Mouse (Mus musculus) CH12.LX (cell line): ENCODE results near the gene Sall1. TPM values are rescaled to one million over a fixed set of nuclear protein-coding genes. Genes with fewer than 3 reads are reported as not detected.

Experiments
- DNase-seq: peaks from one replicate; pipeline ENCODE4 v3.0.0-alpha.2; 2013; ENCODE audit errors: extremely low read depth
- H3K27ac ChIP-seq: 2 replicates; pipeline ENCODE4 v1.5.1; 2012; ENCODE audit warnings: low read depth, mild to moderate bottlenecking, control low read depth, moderate library complexity; ENCODE audit not compliant: insufficient read depth
- H3K27me3 ChIP-seq: replicated peaks from 2 replicates; pipeline ENCODE3; 2012; ENCODE audit warnings: inconsistent platforms
- H3K36me3 ChIP-seq, 2 experiments: replicated peaks in 1 of 2; 2 replicates each; pipeline versions ENCODE3 to v1.6.1; 2012; ENCODE audit warnings: inconsistent platforms in 1 of 2, low read length in 1 of 2, mild to moderate bottlenecking in 1 of 2, mixed read lengths in 1 of 2, moderate library complexity in 1 of 2; ENCODE audit not compliant: control insufficient read depth in 1 of 2, insufficient read depth in 1 of 2
- H3K4me1 ChIP-seq, 2 experiments: 2 replicates each; pipeline ENCODE4 v1.6.1; 2012; ENCODE audit warnings: inconsistent platforms in 1 of 2, moderate library complexity in 1 of 2; ENCODE audit not compliant: insufficient read depth in 2 of 2, control insufficient read depth in 1 of 2
- H3K4me2 ChIP-seq: 2 replicates; pipeline ENCODE4 v1.6.1; 2012; ENCODE audit warnings: low read depth, mild to moderate bottlenecking, control low read depth; ENCODE audit not compliant: poor library complexity, insufficient read depth, severe bottlenecking
- H3K4me3 ChIP-seq, 3 experiments: fragments of 150-350 bp in 1 of 3; sonication (generic) in 1 of 3; replicated peaks in 1 of 3; 2 replicates each; pipeline versions ENCODE3 to v1.5.1; 2011 to 2012; ENCODE audit warnings: low read depth in 2 of 3, low read length in 2 of 3, mild to moderate bottlenecking in 2 of 3, moderate library complexity in 2 of 3, control low read depth in 1 of 3, improper control_type of control experiment in 1 of 3, inconsistent platforms in 1 of 3, mixed read lengths in 1 of 3; ENCODE audit not compliant: poor library complexity in 1 of 3
- H3K79me2 ChIP-seq: replicated peaks from 2 replicates; pipeline ENCODE4 v1.6.1; 2012; ENCODE audit warnings: mild to moderate bottlenecking, moderate library complexity; ENCODE audit not compliant: control insufficient read depth, poor library complexity, insufficient read depth, severe bottlenecking; ENCODE audit errors: extremely low read depth
- H3K9ac ChIP-seq: 2 replicates; pipeline ENCODE4 v1.6.1; 2012; ENCODE audit warnings: low read depth, mild to moderate bottlenecking, control low read depth, moderate library complexity; ENCODE audit not compliant: insufficient read depth
- H3K9me3 ChIP-seq: replicated peaks from 2 replicates; pipeline ENCODE3; 2012; ENCODE audit warnings: low read length, inconsistent platforms, mixed read lengths
- BHLHE40 ChIP-seq: IDR thresholded peaks from 2 replicates; pipeline ENCODE4 v1.6.1; 2011; ENCODE audit warnings: mild to moderate bottlenecking, low read depth, low read length, improper control_type of control experiment
- CHD1 ChIP-seq: IDR thresholded peaks from 2 replicates; pipeline ENCODE4 v1.6.1; 2012; ENCODE audit warnings: low read depth, low read length, improper control_type of control experiment, inconsistent platforms
- CHD2 ChIP-seq: IDR thresholded peaks from 2 replicates; pipeline ENCODE4 v1.6.1; 2011; ENCODE audit warnings: low read length, improper control_type of control experiment
- E2F4 ChIP-seq: IDR thresholded peaks from 2 replicates; pipeline ENCODE4 v1.6.1; 2011; ENCODE audit warnings: low read depth, low read length, improper control_type of control experiment; ENCODE audit not compliant: insufficient replicate concordance
- ELF1 ChIP-seq: IDR thresholded peaks from 2 replicates; pipeline ENCODE4 v1.6.1; 2014; ENCODE audit warnings: low read depth, mild to moderate bottlenecking, inconsistent platforms, low read length, improper control_type of control experiment
- EP300 ChIP-seq: IDR thresholded peaks from 2 replicates; pipeline ENCODE4 v1.6.1; 2011; ENCODE audit warnings: low read length, improper control_type of control experiment
- ETS1 ChIP-seq: conservative IDR thresholded peaks from 2 replicates; pipeline ENCODE4 v1.6.1; 2012; ENCODE audit warnings: low read depth, mild to moderate bottlenecking, inconsistent platforms, low read length, improper control_type of control experiment, moderate library complexity
- HCFC1 ChIP-seq: IDR thresholded peaks from 2 replicates; pipeline ENCODE4 v1.6.1; 2012; ENCODE audit warnings: low read depth, mild to moderate bottlenecking, inconsistent platforms, low read length, improper control_type of control experiment
- IRF4 ChIP-seq: IDR thresholded peaks from 2 replicates; pipeline ENCODE4 v1.6.1; 2014; ENCODE audit warnings: low read depth, mild to moderate bottlenecking, inconsistent platforms, low read length, improper control_type of control experiment
- JUND ChIP-seq: conservative IDR thresholded peaks from 2 replicates; pipeline ENCODE4 v1.6.1; 2011; ENCODE audit warnings: low read depth, low read length, improper control_type of control experiment
- KAT2A ChIP-seq: IDR thresholded peaks from 2 replicates; pipeline ENCODE4 v1.6.1; 2012; ENCODE audit warnings: low read length, improper control_type of control experiment, inconsistent platforms; ENCODE audit not compliant: insufficient replicate concordance
- MAX ChIP-seq: IDR thresholded peaks from 2 replicates; pipeline ENCODE4 v1.6.1; 2011; ENCODE audit warnings: low read length, improper control_type of control experiment
- MAZ ChIP-seq: IDR thresholded peaks from 2 replicates; pipeline ENCODE4 v1.6.1; 2012; ENCODE audit warnings: low read depth, mild to moderate bottlenecking, inconsistent platforms, low read length, improper control_type of control experiment, moderate library complexity
- MXI1 ChIP-seq: IDR thresholded peaks from 2 replicates; pipeline ENCODE4 v1.6.1; 2011; ENCODE audit warnings: mild to moderate bottlenecking, low read depth, low read length, improper control_type of control experiment
- MYC ChIP-seq: IDR thresholded peaks from 2 replicates; pipeline ENCODE4 v1.6.1; 2011; ENCODE audit warnings: low read depth, mild to moderate bottlenecking, improper control_type of control experiment, low read length
- RCOR1 ChIP-seq: conservative IDR thresholded peaks from 2 replicates; pipeline ENCODE4 v1.6.1; 2012; ENCODE audit warnings: low read depth, mild to moderate bottlenecking, inconsistent platforms, low read length, improper control_type of control experiment
- TBP ChIP-seq: conservative IDR thresholded peaks from 2 replicates; pipeline ENCODE4 v1.6.1; 2011; ENCODE audit warnings: low read depth, low read length, improper control_type of control experiment
- UBTF ChIP-seq: IDR thresholded peaks from 2 replicates; pipeline ENCODE4 v1.6.1; 2012; ENCODE audit warnings: low read depth, mild to moderate bottlenecking, inconsistent platforms, low read length, improper control_type of control experiment, moderate library complexity
- USF1 ChIP-seq: IDR thresholded peaks from 2 replicates; pipeline ENCODE4 v1.6.1; 2014; ENCODE audit warnings: low read depth, mild to moderate bottlenecking, inconsistent platforms, low read length, improper control_type of control experiment
- USF2 ChIP-seq: conservative IDR thresholded peaks from 2 replicates; pipeline ENCODE4 v1.6.1; 2011; ENCODE audit warnings: low read depth, low read length, improper control_type of control experiment
- ZC3H11A ChIP-seq: IDR thresholded peaks from 2 replicates; pipeline ENCODE4 v1.6.1; 2012; ENCODE audit warnings: low read depth, mild to moderate bottlenecking, inconsistent platforms, low read length, improper control_type of control experiment
- dilution Hi-C: fragments of 300-500 bp; cut with MboI; formaldehyde crosslinking; loops from 2 replicates; pipeline ENCODE4 v1.14.3; 2020; ENCODE audit warnings: low sequenced_read_pairs; ENCODE audit not compliant: extremely low pct_unique_long_range_greater_than_20kb, extremely low pct_ligation_motif_present
- in situ Hi-C: fragments of 300-500 bp; cut with MboI; formaldehyde crosslinking; loops from 3 replicates; pipeline ENCODE4 v1.14.3; 2019; ENCODE audit warnings: low sequenced_read_pairs, low pct_ligation_motif_present, low pct_unique_long_range_greater_than_20kb, mixed read lengths
- polyA plus RNA-seq: library from polyadenylated mRNA; unstranded; fragments of >175 nt; gene quantifications from 2 replicates; pipeline ENCODE4 v1.2.1, GENCODE M21; 2012; ENCODE audit warnings: low read depth; ENCODE audit not compliant: insufficient read length
- total RNA-seq, 2 experiments: library from RNA; depleted of rRNA; stranded (reverse); fragments of 300-350 nt in 1 of 2; fragments of >200 nt in 1 of 2; gene quantifications; 2 replicates each; pipeline ENCODE4 v1.2.3; 2012 to 2014

Gene Sall1
- total and polyA plus RNA-seq, 3 experiments: not detected

DNA sequence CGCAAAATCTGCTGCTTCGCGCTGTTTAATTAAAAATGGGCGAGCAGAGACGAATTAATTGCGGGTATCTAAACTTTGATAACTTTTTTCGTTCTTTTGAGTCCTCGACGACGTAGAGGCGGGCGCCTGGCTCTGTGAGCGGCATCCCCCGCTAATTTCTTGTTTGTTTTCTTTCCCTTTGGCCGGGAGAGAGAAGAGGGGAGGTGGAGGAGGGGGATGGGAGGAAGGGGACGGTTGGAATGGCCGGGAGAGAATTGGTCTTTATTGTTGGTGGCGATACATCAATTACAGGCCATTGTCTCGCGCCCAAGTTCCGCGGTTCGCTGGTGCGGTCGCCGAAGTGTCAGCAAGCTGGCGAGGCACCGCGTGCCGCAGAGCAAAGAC is 1.2 kb upstream of the Sall1 start:
- Histone ChIP-seq H3K4me3 (no peak overlapping the region), H3K27ac (no peak overlapping the region), H3K36me3 (no peaks in the 10 kb centered on the region), H3K4me2 (no peak overlapping the region), H3K9me3 (peaks cover 63% of the 10 kb centered on the region), H3K4me1 (peaks cover 0 to 3% of the 10 kb centered on the region in 2 experiments; a peak in 1 of 4 replicates), H3K27me3 (no peaks in the 10 kb centered on the region), H3K9ac (no peak overlapping the region), H3K79me2 (no peaks in the 10 kb centered on the region)
- dilution Hi-C loops: no loop called here
- no peak for DNase-seq
- in situ Hi-C loops: no loop called here
- TF ChIP-seq E2F4: no peak
- TF ChIP-seq MAX: no peak
- no peak for TF ChIP-seq RCOR1

DNA sequence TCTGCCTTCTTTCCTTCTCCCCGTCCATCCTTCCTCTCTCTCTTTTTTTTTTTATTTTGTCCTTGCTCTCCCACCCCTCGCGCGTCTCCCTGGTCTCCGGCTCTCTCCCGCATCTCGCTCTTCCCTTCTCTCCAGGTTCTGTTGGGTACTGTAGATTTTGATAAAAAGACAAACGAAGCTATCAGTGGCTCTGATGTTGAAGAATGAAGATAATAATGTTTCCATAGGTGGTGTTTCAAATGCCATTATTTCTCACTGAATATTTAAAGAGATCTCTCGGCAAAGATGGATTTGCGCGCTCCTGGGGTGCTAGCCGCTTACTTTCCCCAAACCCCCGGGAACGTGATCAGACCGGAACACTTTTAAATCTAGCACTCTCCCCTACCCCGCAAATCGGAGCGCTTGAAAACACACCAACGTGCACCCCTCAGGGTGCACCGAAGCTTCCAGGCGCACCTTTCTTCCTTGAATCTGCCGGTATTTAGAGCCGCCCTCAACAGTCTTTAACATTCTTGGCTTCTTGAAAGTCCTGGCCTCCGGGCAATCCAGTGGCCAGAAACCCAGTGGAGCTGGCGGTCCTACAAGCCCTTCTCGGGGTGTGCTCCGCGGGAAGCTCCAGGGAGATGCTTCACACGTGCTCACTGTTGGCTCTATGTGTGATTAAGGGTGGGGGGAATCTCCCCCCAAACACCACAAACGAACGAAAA is 702 bp upstream of the Sall1 start:
- no peak overlapping the region for H3K27ac ChIP-seq
- H3K4me2 ChIP-seq: no peak overlapping the region
- H3K4me1 ChIP-seq: peaks cover 0 to 3% of the 10 kb centered on the region in 2 experiments; a peak in 1 of 4 replicates
- dilution Hi-C loops (no loop called here), in situ Hi-C loops (no loop called here)
- H3K27me3 ChIP-seq: no peaks in the 10 kb centered on the region
- no peaks in the 10 kb centered on the region for H3K36me3 ChIP-seq
- H3K4me3 ChIP-seq: no peak overlapping the region
- no peak for DNase-seq
- H3K9me3 ChIP-seq: peaks cover 61% of the 10 kb centered on the region
- no peak for TF ChIP-seq ETS1
- TF ChIP-seq MAZ: no peak
- no peak for TF ChIP-seq CHD1
- no peak for TF ChIP-seq CHD2
- TF ChIP-seq E2F4: no peak
- no peak for TF ChIP-seq BHLHE40
- no peak for TF ChIP-seq USF2
- TF ChIP-seq HCFC1: no peak
- TF ChIP-seq UBTF: no peak
- no peak for TF ChIP-seq IRF4
- TF ChIP-seq ZC3H11A: no peak
- no peak for TF ChIP-seq MXI1
- TF ChIP-seq JUND: no peak
- no peak for TF ChIP-seq MAX
- no peak for TF ChIP-seq ELF1
- TF ChIP-seq TBP: no peak
- TF ChIP-seq MYC: no peak
- no peak for TF ChIP-seq EP300
- no peak for TF ChIP-seq KAT2A
- TF ChIP-seq USF1: no peak
- H3K79me2 ChIP-seq: no peaks in the 10 kb centered on the region
- no peak overlapping the region for H3K9ac ChIP-seq
